Mouse (Mus musculus): Measurements from ENCODE around the gene Duxbl1. TPM values are rescaled to one million over a fixed set of nuclear protein-coding genes. Genes with fewer than 3 reads are reported as not detected.
"Not testable (repeated sequence)": the region's sequence is repeated elsewhere in the genome, so short reads cannot be mapped to it uniquely, and the experiment has no call there.

Duxbl1 gene
- polyA plus RNA-seq (2015; fragmentation: Nextera tagmentation; extraction: Ambion mirVana), result 1.4 and 1.9 TPM in 2 replicates

DNA sequence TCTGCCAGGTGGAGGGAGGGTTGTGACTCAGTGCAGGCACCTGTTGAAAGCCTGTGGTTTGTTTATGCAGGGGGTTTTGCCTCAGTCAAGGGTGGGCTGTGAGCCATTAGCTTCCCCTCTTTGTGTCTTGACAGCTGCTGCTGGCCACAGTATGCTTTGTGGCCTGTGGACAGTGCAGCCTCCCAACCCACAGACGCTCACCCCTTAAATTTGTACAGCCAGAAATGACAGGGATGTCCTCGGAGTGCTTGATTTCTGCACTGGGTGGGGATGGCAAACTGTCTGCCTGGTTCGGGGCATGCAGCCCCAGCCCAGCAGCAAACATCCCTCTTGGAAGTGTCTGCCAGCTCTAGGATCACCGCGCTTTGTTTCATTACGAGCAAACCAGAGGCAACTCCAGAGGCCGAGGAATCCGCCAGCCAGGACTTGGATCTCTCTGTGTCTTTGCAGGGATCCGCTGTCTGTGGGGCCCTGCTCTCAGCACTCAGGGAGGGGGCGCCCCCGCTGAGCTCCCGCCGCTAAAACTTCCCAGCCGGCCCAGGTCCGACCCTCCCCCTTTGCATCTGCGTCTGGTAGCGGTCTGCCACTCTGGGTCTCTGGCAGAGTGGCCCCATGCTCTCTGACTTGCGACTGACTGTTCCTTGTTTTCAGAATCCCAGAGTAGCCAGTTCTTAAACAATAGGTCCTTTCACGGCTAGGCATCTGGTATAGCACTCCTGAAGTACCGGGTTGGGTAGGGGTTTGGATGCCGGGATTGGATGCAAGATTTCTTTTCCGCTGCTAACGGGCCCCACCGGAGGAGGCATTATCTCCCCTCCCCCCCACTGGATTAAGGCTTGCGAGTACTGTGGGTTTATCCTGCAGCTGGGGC lies at the start of gene Duxbl1:
Gene Duxbl1 (plus strand): TSS at position 207 of the 871 bp plus-strand sequence.
- not testable (repeated sequence) for H3K4me1 ChIP-seq (replicated peaks); H3K9me3 ChIP-seq; H3K27me3 ChIP-seq; H3K9ac ChIP-seq; H3K36me3 ChIP-seq
- Histone ChIP-seq H3K4me2 (peak within 1 kb of the TSS; percentile 51), H3K27ac (replicated peaks) (peak within 1 kb of the TSS; percentile 88), H3K4me3 (peak within 1 kb of the TSS; percentile 29)
- ATAC-seq (ENCODE audit: low FRiP score, low read depth), result peak; percentile 91
- WGBS, result no CpG with 5 or more reads among the region's 25 CpGs

- no CpG with 5 or more reads among the region's 5 CpGs for WGBS
- not testable (repeated sequence) for H3K27me3 ChIP-seq; H3K9ac ChIP-seq; ATAC-seq (ENCODE audit: low FRiP score, low read depth); H3K4me3 ChIP-seq; H3K4me2 ChIP-seq; H3K9me3 ChIP-seq; H3K4me1 ChIP-seq (replicated peaks); H3K27ac ChIP-seq (replicated peaks); H3K36me3 ChIP-seq
Measured at GRCm38 (mm10) chr14:25936867-25937630, 41.3 kb upstream of the Duxbl1 start.

GRCm38 (mm10) chr14:25938004-25938403 lies 40.4 kb upstream of the Duxbl1 start, which contains the start of gene Cphx1:
Cphx1 (plus strand) TSS chr14:25938304.
- not testable (repeated sequence) for H3K27ac ChIP-seq (replicated peaks); H3K36me3 ChIP-seq; H3K4me3 ChIP-seq; H3K9ac ChIP-seq; H3K27me3 ChIP-seq; ATAC-seq (ENCODE audit: low FRiP score, low read depth); H3K4me1 ChIP-seq (replicated peaks); H3K9me3 ChIP-seq; H3K4me2 ChIP-seq
- WGBS, result no CpG with 5 or more reads among the region's 8 CpGs

- not testable (repeated sequence) for H3K27me3 ChIP-seq; H3K9me3 ChIP-seq; H3K4me3 ChIP-seq; H3K4me1 ChIP-seq (replicated peaks); H3K9ac ChIP-seq; H3K36me3 ChIP-seq; H3K27ac ChIP-seq (replicated peaks); ATAC-seq (ENCODE audit: low FRiP score, low read depth); H3K4me2 ChIP-seq
- no CpG with 5 or more reads among the region's 3 CpGs for WGBS
Measured at GRCm38 (mm10) chr14:25957861-25958260, 20.5 kb upstream of the Duxbl1 start.

GRCm38 (mm10) chr14:25979242-25979941 lies 1.0 kb downstream of the Duxbl1 start:
- 2% methylated on average over 7 of the region's 13 CpGs for WGBS
- H3K4me1 ChIP-seq (replicated peaks); H3K27me3 ChIP-seq; H3K9me3 ChIP-seq; H3K9ac ChIP-seq; H3K36me3 ChIP-seq: not testable (repeated sequence)
- Histone ChIP-seq H3K4me3 (peak overlapping the region; percentile 29), H3K4me2 (peak overlapping the region; percentile 51), H3K27ac (replicated peaks) (peak overlapping the region; percentile 88)
- peak; percentile 48; the same call in 1 of the 2 replicates for ATAC-seq (ENCODE audit: low FRiP score, low read depth)

DNA sequence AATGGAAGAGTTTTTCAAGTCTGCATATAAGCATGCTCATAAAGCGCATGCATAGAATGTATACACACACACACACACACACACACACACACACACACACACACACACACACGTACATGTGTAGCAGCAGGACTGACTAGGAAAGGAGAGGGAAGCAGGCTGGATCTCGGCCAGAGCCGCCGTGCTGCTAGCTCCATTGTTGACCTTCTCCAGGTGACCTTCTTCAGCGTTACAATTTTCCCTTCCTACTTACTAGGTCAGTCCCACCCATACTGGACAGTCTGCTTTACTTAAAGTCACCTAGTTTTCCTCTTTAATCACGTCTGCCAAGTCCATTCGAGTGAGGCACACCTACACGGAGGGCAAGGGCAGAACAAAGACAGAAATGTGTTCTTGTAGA lies 3.5 kb downstream of the Duxbl1 start:
- 74% methylated on average over 7 of the region's 9 CpGs for WGBS
- not testable (repeated sequence) for H3K4me1 ChIP-seq (replicated peaks); H3K4me3 ChIP-seq; H3K36me3 ChIP-seq; H3K27ac ChIP-seq (replicated peaks); H3K27me3 ChIP-seq; ATAC-seq (ENCODE audit: low FRiP score, low read depth); H3K4me2 ChIP-seq; H3K9ac ChIP-seq; H3K9me3 ChIP-seq

- not testable (repeated sequence) for H3K9me3 ChIP-seq; H3K4me1 ChIP-seq (replicated peaks); H3K27ac ChIP-seq (replicated peaks); H3K4me3 ChIP-seq; H3K36me3 ChIP-seq; H3K4me2 ChIP-seq; H3K27me3 ChIP-seq; H3K9ac ChIP-seq; ATAC-seq (ENCODE audit: low FRiP score, low read depth)
- WGBS, result no CpG with 5 or more reads among the region's 2 CpGs
Measured at GRCm38 (mm10) chr14:26007462-26007861, 29.1 kb downstream of the Duxbl1 start.

DNA sequence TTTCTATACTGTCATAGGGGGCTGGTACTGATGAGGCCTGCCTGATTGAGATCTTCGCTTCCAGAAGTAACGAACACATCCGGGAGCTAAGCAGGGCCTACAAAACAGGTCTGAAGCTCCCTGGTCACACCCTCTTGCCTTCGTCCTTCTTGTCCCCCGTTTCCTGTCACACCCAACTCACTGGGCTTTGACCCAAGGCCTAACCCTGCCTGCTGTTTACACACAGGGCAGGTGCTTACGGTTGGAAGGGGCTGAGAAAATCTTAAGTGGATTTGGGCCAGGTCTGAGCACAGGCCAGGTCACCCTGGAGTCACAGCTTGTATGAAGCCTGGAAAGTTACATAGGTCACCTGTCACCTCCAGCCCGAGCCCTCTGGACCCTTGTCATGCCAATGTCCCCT lies 38.0 kb downstream of the Duxbl1 start:
- not testable (repeated sequence) for H3K4me2 ChIP-seq; H3K9me3 ChIP-seq; H3K4me3 ChIP-seq; H3K9ac ChIP-seq; ATAC-seq (ENCODE audit: low FRiP score, low read depth); H3K36me3 ChIP-seq; H3K27me3 ChIP-seq; H3K4me1 ChIP-seq (replicated peaks); H3K27ac ChIP-seq (replicated peaks)
- WGBS, result no CpG with 5 or more reads among the region's 7 CpGs

DNA sequence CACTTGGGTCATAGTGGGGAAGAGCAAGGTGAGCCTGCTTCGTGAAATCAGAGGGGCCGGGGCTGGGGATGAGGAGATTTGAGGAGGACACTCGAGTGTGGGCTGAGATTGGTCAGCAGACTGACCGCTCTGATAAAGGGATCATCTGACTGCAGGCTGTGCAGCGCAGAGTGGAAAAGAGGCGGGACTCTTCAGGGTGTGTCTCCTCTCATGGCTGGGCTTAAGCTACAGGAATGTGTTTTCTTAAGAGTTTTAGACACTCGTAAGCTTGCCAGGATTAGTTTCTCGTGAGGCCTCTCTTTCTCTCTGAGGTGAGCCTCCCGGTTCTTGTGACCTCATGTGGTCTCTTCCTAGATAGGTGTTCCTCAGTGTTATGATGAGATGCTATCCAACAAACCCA lies 43.2 kb downstream of the Duxbl1 start:
- not testable (repeated sequence) for H3K36me3 ChIP-seq; H3K4me1 ChIP-seq (replicated peaks); H3K4me2 ChIP-seq; ATAC-seq (ENCODE audit: low FRiP score, low read depth); H3K27ac ChIP-seq (replicated peaks); H3K27me3 ChIP-seq; H3K4me3 ChIP-seq; H3K9me3 ChIP-seq; H3K9ac ChIP-seq
- no CpG with 5 or more reads among the region's 9 CpGs for WGBS

GRCm38 (mm10) chr14:26022831-26023230 lies 44.5 kb downstream of the Duxbl1 start:
- not testable (repeated sequence) for H3K4me3 ChIP-seq; H3K27me3 ChIP-seq; H3K36me3 ChIP-seq; H3K4me1 ChIP-seq (replicated peaks); H3K4me2 ChIP-seq; H3K9me3 ChIP-seq; H3K27ac ChIP-seq (replicated peaks); ATAC-seq (ENCODE audit: low FRiP score, low read depth); H3K9ac ChIP-seq
- no CpG with 5 or more reads among the region's 6 CpGs for WGBS

GRCm38 (mm10) chr14:26025653-26026052 lies 47.3 kb downstream of the Duxbl1 start:
- H3K27me3 ChIP-seq; H3K4me1 ChIP-seq (replicated peaks); H3K9ac ChIP-seq; ATAC-seq (ENCODE audit: low FRiP score, low read depth); H3K9me3 ChIP-seq; H3K4me2 ChIP-seq; H3K36me3 ChIP-seq; H3K27ac ChIP-seq (replicated peaks); H3K4me3 ChIP-seq: not testable (repeated sequence)
- WGBS, result no CpG with 5 or more reads among the region's 12 CpGs

DNA sequence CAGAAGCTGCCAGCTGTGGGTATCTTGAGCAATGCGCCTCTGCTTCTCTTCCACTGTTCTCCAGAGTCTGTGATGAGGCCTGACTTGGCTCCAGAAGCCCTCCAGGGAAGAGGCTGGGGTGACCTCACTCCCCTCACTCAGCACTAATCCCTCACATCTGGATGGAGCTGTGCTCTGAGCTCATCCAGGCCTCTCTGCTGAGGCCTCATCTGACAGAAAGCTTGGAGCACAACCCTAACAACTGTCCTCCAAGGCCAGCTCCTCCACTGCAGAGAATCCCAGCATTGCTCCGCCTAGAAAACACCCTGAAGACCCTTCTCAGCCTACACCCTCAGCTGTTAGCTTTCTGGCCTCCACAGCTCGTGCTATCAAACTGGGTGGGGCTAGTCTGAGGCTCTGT lies 56.0 kb downstream of the Duxbl1 start:
- WGBS, result no CpG with 5 or more reads among the region's 3 CpGs
- H3K4me3 ChIP-seq; ATAC-seq (ENCODE audit: low FRiP score, low read depth): not testable (repeated sequence)

More for the DNA sequence above, 56.0 kb downstream of the Duxbl1 start:
- H3K4me1 ChIP-seq (replicated peaks); H3K9ac ChIP-seq; H3K9me3 ChIP-seq; H3K27ac ChIP-seq (replicated peaks); H3K36me3 ChIP-seq; H3K4me2 ChIP-seq; H3K27me3 ChIP-seq: not testable (repeated sequence)

All from hindbrain, embryonic 15.5 days (tissue).